Mouse (Mus musculus): ENCODE measurements around the gene Gm17657. TPM values are rescaled to one million over a fixed set of nuclear protein-coding genes. Genes with fewer than 3 reads are reported as not detected.

The Gm17657 gene
- not detected in 2 replicates for polyA plus RNA-seq (2014; fragmentation: Nextera tagmentation; extraction: Ambion mirVana)

DNA sequence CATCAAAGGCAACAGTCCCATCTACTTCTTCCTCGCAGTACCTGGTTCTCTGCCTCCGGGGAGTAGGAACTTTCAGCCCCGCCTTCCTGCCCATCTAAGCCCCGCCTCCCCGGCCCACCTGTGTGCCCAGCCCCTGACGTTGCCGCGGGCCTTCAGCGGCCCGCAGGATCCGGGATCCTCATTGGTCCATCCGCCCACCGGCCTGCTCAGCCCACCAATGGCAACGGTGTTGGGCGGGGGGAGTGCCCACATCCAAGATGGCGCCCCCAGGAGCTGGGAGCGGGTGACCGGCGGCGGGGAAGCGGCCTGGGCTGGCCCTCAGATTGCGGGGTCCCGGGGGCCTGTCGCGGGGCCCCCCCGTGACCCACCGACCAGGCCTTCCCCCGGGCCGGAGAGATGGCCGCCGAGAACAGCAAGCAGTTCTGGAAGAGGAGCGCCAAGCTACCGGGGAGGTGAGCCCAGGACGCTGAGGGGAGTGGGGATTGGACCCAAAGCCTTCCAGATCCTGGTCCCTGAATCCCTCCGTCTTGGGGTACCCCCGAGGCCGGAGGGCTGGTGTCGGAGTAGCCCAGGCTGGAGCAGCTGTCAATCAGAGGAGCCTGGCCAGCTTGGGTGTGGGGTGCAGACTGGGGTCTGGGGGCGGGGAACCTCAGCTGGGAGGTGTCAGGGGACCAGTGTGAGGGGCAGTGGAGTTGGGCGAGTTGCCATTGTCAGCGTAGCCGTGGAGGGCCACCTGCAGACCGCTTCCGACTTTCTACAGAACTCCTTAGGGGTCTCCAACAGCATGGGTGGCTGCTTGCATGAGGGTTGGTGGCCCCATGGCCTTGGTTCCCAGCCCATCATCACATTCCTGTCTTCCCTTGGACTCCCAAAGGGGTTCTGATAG, at the start of gene Gm17657, which contains the start of gene Tbc1d22b:
TSS of gene Gm17657 (minus strand) at position 96 of the 886 bp plus-strand sequence.
TSS of gene Tbc1d22b (plus strand) at position 243 of the 886 bp plus-strand sequence.
- peak within 1 kb of the TSS; percentile 94 for H3K4me3 ChIP-seq (ENCODE audit: low read depth, low read length)
- ATAC-seq (peak; percentile 100), DNase-seq (ENCODE audit: low spot score) (peak; percentile 97)
- 1% methylated on average over 44 of the region's 44 CpGs for WGBS
- no peaks in the 10 kb centered on the region for H3K36me3 ChIP-seq (ENCODE audit: control insufficient read depth, insufficient read depth, low read length)
- no peaks in the 10 kb centered on the region for H3K9me3 ChIP-seq (replicated peaks; ENCODE audit: control insufficient read depth, low read length)
- H3K4me1 ChIP-seq (ENCODE audit: control insufficient read depth, insufficient read depth, low read length) = peaks cover 13% of the 10 kb centered on the region
- H3K9ac ChIP-seq (ENCODE audit: low read length) = peak within 1 kb of the TSS; percentile 95
- 0 out of 2 replicates have a peak within 1 kb of the TSS, but pooled peaks have one; percentile 21 for H3K27ac ChIP-seq (ENCODE audit: low read depth, low read length)
- H3K4me2 ChIP-seq (ENCODE audit: low read length) = peak within 1 kb of the TSS; percentile 98
- no peaks in the 10 kb centered on the region for H3K27me3 ChIP-seq (replicated peaks; ENCODE audit: control insufficient read depth, insufficient read depth, low read length)

- Histone ChIP-seq H3K27me3 (replicated peaks; ENCODE audit: control insufficient read depth, insufficient read depth, low read length) (no peaks in the 10 kb centered on the region), H3K4me2 (ENCODE audit: low read length) (no peak overlapping the region)
- 92% methylated on average over 14 of the region's 14 CpGs for WGBS
Measured at GRCm38 (mm10) chr17:29599051-29599450, 49.6 kb upstream of the Gm17657 start.

DNA sequence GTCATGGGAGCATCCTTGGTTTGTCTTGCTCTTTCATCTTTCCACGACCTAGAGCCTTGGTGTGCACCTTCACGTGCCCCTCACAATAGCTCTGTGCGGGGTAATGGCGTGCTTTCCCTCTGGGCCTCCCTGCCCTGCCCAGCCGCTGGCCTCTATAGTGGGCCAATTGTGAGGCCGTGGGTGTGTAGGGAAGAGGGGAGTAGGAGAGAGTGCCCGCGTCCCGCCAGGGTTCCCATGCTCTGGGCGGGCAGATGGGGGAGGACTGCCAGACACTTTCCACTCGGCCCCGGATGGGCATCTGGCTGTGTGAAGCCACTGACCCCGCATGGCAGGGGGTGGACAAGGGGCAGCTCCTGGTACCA, 47.3 kb upstream of the Gm17657 start:
- H3K4me2 ChIP-seq (ENCODE audit: low read length) = no peak overlapping the region
- ATAC-seq = 0 out of 2 replicates have a peak, but pooled peaks have one; percentile 29
- no peaks in the 10 kb centered on the region for H3K27me3 ChIP-seq (replicated peaks; ENCODE audit: control insufficient read depth, insufficient read depth, low read length)
- no peaks in the 10 kb centered on the region for H3K4me1 ChIP-seq (ENCODE audit: control insufficient read depth, insufficient read depth, low read length)
- DNase-seq (ENCODE audit: low spot score) = no peak
- peaks cover 43% of the 10 kb centered on the region for H3K36me3 ChIP-seq (ENCODE audit: control insufficient read depth, insufficient read depth, low read length)
- H3K9me3 ChIP-seq (replicated peaks; ENCODE audit: control insufficient read depth, low read length) = no peaks in the 10 kb centered on the region
- no peak overlapping the region for H3K9ac ChIP-seq (ENCODE audit: low read length)
- no peak overlapping the region for H3K4me3 ChIP-seq (ENCODE audit: low read depth, low read length)
- WGBS = 75% methylated on average over 13 of the region's 13 CpGs
- no peak overlapping the region for H3K27ac ChIP-seq (ENCODE audit: low read depth, low read length)

More at GRCm38 (mm10) chr17:29599051-29599450, 49.6 kb upstream of the Gm17657 start:
- peaks cover 49% of the 10 kb centered on the region for H3K36me3 ChIP-seq (ENCODE audit: control insufficient read depth, insufficient read depth, low read length)
- DNase-seq (ENCODE audit: low spot score) (no peak), ATAC-seq (no peak)
- H3K9me3 ChIP-seq (replicated peaks; ENCODE audit: control insufficient read depth, low read length) = no peaks in the 10 kb centered on the region
- no peak overlapping the region for H3K9ac ChIP-seq (ENCODE audit: low read length)
- no peak overlapping the region for H3K4me3 ChIP-seq (ENCODE audit: low read depth, low read length)
- H3K4me1 ChIP-seq (ENCODE audit: control insufficient read depth, insufficient read depth, low read length) = no peaks in the 10 kb centered on the region
- no peak overlapping the region for H3K27ac ChIP-seq (ENCODE audit: low read depth, low read length)

GRCm38 (mm10) chr17:29595891-29596770, 46.7 kb upstream of the Gm17657 start:
- Histone ChIP-seq H3K27ac (ENCODE audit: low read depth, low read length) (no peak overlapping the region), H3K9me3 (replicated peaks; ENCODE audit: control insufficient read depth, low read length) (no peaks in the 10 kb centered on the region), H3K4me3 (ENCODE audit: low read depth, low read length) (no peak overlapping the region), H3K4me1 (ENCODE audit: control insufficient read depth, insufficient read depth, low read length) (no peaks in the 10 kb centered on the region), H3K27me3 (replicated peaks; ENCODE audit: control insufficient read depth, insufficient read depth, low read length) (no peaks in the 10 kb centered on the region), H3K36me3 (ENCODE audit: control insufficient read depth, insufficient read depth, low read length) (peaks cover 40% of the 10 kb centered on the region), H3K4me2 (ENCODE audit: low read length) (no peak overlapping the region), H3K9ac (ENCODE audit: low read length) (no peak overlapping the region)
- WGBS = 85% methylated on average over 15 of the region's 15 CpGs
- ATAC-seq (no peak), DNase-seq (ENCODE audit: low spot score) (no peak)

DNA sequence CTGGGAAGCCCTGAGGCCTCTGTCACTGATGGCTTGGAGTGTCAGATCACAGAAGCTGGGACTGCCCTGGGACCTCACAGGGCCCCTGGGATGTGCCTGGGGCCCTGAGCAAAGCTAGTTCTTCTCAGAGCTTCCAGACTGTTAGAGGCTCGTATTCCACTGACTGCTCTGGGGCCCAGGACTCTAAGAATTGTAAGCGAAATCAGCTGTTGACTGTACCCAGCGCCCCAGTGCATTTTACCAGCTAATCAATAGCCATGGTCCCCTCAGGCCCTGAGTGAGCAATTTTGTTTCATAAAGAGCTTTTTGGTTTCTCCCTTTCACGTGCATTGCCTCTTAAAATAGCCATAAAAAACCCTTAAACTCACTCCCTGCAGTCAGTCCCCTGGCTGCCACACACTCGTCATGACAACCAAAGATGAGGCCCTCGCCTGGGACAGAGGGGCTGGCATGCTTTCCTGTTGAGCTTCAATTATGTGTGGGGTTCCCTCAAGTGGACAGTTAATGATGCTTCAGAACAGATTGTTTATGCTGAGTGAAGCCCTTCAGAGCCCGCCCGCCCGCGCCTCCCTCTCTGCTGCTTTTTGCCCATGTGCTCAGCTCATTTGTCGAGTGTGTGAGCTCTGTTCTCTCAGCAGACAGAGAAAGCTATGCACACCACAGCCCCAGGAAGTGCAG, 39.9 kb upstream of the Gm17657 start:
- Histone ChIP-seq H3K4me2 (ENCODE audit: low read length) (no peak overlapping the region), H3K9me3 (replicated peaks; ENCODE audit: control insufficient read depth, low read length) (no peaks in the 10 kb centered on the region), H3K27ac (ENCODE audit: low read depth, low read length) (peak overlapping the region; percentile 46), H3K4me1 (ENCODE audit: control insufficient read depth, insufficient read depth, low read length) (peaks cover 9% of the 10 kb centered on the region), H3K27me3 (replicated peaks; ENCODE audit: control insufficient read depth, insufficient read depth, low read length) (no peaks in the 10 kb centered on the region), H3K4me3 (ENCODE audit: low read depth, low read length) (no peak overlapping the region), H3K36me3 (ENCODE audit: control insufficient read depth, insufficient read depth, low read length) (peaks cover 4% of the 10 kb centered on the region; the same call in 1 of the 2 replicates), H3K9ac (ENCODE audit: low read length) (0 out of 2 replicates have a peak overlapping the region, but pooled peaks have one; percentile 22)
- DNase-seq (ENCODE audit: low spot score) (peak; percentile 78), ATAC-seq (peak; percentile 76)
- WGBS = 14% methylated on average over 11 of the region's 11 CpGs

DNA sequence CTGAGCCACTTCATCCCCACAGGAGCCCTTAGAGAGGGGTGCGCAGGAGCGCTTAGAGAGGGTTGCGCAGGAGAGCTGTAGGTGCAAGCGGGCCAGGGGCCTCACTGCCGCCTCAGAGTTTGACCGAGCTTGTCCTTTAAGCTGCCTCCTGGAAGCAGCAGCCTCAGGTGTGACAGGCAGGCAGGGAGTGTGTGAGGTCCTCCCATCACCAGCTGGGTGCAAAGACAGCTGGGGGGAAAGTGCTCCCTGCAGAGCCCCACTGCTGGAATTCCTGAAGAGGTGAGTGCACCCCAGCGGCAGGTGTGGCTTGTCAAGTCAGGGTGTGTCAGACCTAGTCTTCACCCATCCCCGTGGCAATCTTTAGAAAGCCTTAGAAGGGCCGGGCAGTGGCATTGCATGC, 37.5 kb upstream of the Gm17657 start:
- no peak for DNase-seq (ENCODE audit: low spot score)
- Histone ChIP-seq H3K4me1 (ENCODE audit: control insufficient read depth, insufficient read depth, low read length) (peaks cover 9% of the 10 kb centered on the region), H3K9ac (ENCODE audit: low read length) (no peak overlapping the region), H3K4me3 (ENCODE audit: low read depth, low read length) (no peak overlapping the region), H3K4me2 (ENCODE audit: low read length) (no peak overlapping the region), H3K9me3 (replicated peaks; ENCODE audit: control insufficient read depth, low read length) (no peaks in the 10 kb centered on the region), H3K27me3 (replicated peaks; ENCODE audit: control insufficient read depth, insufficient read depth, low read length) (no peaks in the 10 kb centered on the region), H3K36me3 (ENCODE audit: control insufficient read depth, insufficient read depth, low read length) (peaks cover 18% of the 10 kb centered on the region), H3K27ac (ENCODE audit: low read depth, low read length) (no peak overlapping the region)
- no peak for ATAC-seq
- WGBS = 85% methylated on average over 9 of the region's 9 CpGs

DNA sequence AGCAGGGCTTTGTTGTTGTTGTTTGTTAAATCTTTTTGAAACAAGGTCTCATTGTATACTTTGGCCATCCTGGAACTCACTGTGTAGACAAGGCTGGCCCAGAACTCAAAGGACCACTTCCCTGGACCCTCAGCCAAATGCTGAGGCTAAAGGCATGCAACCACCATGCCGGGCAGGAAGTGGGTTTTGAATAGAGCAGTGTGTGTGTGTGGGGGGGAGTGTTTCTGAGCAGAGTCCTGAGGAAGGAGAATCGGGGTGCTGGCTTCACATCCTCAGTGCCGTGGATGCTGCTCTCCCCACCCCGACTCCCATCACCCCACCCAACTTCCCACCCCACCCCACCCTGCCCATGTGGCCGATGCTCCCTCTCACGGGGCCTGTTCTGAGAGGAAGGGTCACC, 36.0 kb upstream of the Gm17657 start:
- Histone ChIP-seq H3K36me3 (ENCODE audit: control insufficient read depth, insufficient read depth, low read length) (peaks cover 21% of the 10 kb centered on the region), H3K9me3 (replicated peaks; ENCODE audit: control insufficient read depth, low read length) (no peaks in the 10 kb centered on the region), H3K4me3 (ENCODE audit: low read depth, low read length) (no peak overlapping the region), H3K9ac (ENCODE audit: low read length) (no peak overlapping the region), H3K4me2 (ENCODE audit: low read length) (no peak overlapping the region), H3K27me3 (replicated peaks; ENCODE audit: control insufficient read depth, insufficient read depth, low read length) (no peaks in the 10 kb centered on the region), H3K4me1 (ENCODE audit: control insufficient read depth, insufficient read depth, low read length) (peaks cover 9% of the 10 kb centered on the region), H3K27ac (ENCODE audit: low read depth, low read length) (no peak overlapping the region)
- DNase-seq (ENCODE audit: low spot score) (no peak), ATAC-seq (no peak)
- WGBS = 93% methylated on average over 6 of the region's 6 CpGs

DNA sequence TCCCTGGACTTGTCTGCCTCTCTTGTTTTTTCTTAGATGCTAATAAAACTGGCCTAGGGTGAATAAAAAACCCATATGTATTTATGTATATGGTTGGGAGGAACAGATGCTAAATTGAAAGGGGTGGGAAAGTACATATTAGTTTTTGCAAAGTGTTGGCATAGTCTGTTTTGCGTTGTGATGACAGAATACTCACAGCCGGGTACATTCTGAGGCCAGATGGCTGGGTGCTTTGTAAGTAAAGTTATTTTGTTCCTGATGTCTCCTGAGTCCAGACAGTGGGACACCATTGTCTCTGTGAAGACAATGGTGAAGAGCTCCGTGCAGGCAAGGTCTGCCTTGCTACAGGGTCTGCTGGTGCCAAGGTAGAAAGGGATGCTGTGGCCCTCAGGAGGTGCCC, 35.3 kb upstream of the Gm17657 start:
- DNase-seq (ENCODE audit: low spot score) (peak; percentile 63), ATAC-seq (peak; percentile 35; the same call in 1 of the 2 replicates)
- no peak overlapping the region; the same call in 1 of the 2 replicates for H3K27ac ChIP-seq (ENCODE audit: low read depth, low read length)

More for the DNA sequence above, 35.3 kb upstream of the Gm17657 start:
- no peak overlapping the region for H3K4me3 ChIP-seq (ENCODE audit: low read depth, low read length)
- H3K9me3 ChIP-seq (replicated peaks; ENCODE audit: control insufficient read depth, low read length) = no peaks in the 10 kb centered on the region
- H3K36me3 ChIP-seq (ENCODE audit: control insufficient read depth, insufficient read depth, low read length) = peaks cover 27% of the 10 kb centered on the region
- H3K9ac ChIP-seq (ENCODE audit: low read length) = no peak overlapping the region
- H3K4me2 ChIP-seq (ENCODE audit: low read length) = no peak overlapping the region
- WGBS = 53% methylated on average over 3 of the region's 3 CpGs
- no peaks in the 10 kb centered on the region for H3K27me3 ChIP-seq (replicated peaks; ENCODE audit: control insufficient read depth, insufficient read depth, low read length)
- H3K4me1 ChIP-seq (ENCODE audit: control insufficient read depth, insufficient read depth, low read length) = peaks cover 8% of the 10 kb centered on the region
